Mouse (Mus musculus) thymus, postnatal 10 days (tissue): ENCODE results near the gene Gpr107.

Experiments used
- DNase-seq, 2 experiments: peaks; one replicate each; pipeline ENCODE4 v3.0.0; 2021; ENCODE audit warnings: low spot score in 2 of 2

Gpr107 gene

DNA sequence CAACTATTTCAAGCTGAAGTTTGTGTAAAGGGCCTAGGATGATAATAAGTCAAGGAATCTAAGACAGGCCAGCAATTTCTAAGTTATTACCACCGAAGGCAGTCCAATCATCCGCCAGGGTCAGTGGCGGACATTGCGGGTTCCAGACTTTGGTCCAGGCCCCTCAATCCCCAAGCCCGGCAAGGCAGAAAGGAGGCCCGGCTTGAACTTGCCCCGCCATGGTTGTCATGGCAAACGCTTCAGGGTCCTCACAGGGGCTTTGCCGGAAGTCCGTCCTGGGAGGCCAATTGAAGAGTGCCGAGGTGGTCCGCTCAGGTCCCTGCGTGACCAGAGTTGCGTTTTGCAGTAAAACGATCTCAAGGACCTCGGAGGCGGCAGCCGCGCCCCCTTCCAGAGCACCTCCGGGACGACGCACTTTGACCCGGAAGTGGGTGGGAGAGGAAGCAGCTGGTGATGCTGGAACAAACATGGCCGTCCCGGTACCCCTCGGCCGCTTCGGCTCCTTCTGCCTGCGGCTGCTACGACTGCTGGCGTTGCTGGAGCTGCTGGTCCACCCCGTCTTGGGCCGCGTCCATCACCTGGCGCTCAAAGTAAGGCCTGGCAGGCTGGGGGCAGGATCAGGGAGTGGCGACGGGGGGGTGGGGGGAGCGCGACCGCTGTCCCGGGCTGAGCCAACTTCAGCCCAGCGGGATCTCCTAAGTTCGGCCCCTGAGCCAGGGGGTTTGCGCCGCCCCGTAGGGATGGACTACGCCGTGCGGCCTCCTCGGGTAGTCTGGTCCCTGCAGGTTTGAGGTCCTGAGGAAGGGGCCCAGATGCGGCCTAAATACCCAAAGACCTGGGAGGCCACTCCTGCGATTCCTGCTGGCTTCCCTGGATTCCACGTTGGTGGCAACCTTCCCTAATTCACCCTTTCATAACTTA, at the start of gene Gpr107:
Gene Gpr107, plus strand, starts transcription at position 425 of the 921 bp plus-strand sequence.
- peak; percentile 77 to 79 for DNase-seq

GRCm38 (mm10) chr2:31103321-31103720, 48.8 kb upstream of the Gpr107 start:
- DNase-seq: no peak

- DNase-seq: no peak
Measured at GRCm38 (mm10) chr2:31105279-31105678, 46.8 kb upstream of the Gpr107 start.

DNA sequence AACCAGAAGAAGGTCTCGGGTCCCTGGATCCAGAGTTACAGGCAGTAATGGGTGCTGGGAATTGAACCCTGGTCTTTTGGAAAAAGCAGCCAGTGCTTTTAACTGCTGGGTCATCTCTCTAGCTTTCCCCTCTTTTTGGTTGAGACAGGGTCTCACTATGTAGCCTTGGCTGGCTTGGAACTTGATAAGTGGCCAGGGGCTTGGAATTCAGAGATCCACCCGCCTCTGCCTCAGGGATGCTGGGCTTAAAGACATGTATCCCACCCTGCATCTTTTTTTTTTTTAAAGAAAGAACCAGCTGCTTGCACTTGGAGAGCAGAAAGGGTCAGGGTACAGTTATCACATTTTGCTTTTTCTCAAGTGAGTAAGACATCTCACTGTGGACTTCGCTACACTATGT, 46.1 kb upstream of the Gpr107 start:
- DNase-seq: no peak

- no peak for DNase-seq
Measured at GRCm38 (mm10) chr2:31106621-31107320, 45.3 kb upstream of the Gpr107 start.

GRCm38 (mm10) chr2:31108186-31108585, 43.9 kb upstream of the Gpr107 start:
- no peak for DNase-seq

GRCm38 (mm10) chr2:31109960-31110548, 42.1 kb upstream of the Gpr107 start:
- no peak for DNase-seq

GRCm38 (mm10) chr2:31111685-31112084, 40.4 kb upstream of the Gpr107 start:
- no peak for DNase-seq

GRCm38 (mm10) chr2:31114205-31114604, 37.9 kb upstream of the Gpr107 start:
- no peak for DNase-seq

DNA sequence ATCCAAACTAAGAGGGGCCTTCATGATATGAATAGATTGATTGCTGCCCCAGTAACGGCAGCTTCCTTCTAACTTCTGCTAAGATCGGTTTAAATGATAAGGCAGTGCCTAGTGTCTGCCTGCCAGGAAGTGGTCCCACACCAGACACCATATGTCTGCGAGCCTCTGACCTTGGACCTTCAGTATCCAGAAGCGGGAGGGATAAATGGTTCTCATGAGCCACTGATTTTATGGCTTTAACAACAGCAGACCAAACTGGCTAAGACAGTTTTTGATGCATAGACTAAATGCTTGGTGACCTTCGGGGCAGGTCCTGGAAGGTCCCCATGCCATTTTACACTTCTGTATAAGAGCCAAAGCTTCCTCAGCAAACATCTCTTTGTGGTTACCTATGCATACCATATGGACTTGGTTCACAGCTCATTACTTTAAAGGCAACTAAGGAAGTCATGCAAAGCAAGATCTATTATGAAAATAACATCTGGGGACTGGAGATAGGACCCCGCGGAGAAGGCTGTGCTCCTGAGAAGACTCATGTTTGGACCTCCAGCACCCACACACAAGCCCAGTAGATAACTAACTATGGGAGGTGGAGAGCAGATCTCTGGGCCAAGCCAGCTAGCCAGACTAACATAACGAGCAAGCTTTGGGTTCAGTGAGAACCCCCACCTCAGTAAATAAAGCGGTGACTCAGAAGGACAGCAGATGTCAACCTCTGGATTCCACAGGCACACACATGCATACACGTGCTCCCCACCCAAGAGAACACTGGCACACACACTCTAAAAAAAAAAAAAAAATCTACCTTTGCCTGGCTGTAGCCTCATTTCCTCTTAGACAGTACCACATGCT, 36.8 kb upstream of the Gpr107 start:
- peak in 1 of 2 experiments; percentile 29 for DNase-seq

- peak; percentile 75 to 81 for DNase-seq
Measured at GRCm38 (mm10) chr2:31115943-31116731, 36.0 kb upstream of the Gpr107 start.

GRCm38 (mm10) chr2:31118211-31118610, 33.9 kb upstream of the Gpr107 start:
- no peak for DNase-seq

DNA sequence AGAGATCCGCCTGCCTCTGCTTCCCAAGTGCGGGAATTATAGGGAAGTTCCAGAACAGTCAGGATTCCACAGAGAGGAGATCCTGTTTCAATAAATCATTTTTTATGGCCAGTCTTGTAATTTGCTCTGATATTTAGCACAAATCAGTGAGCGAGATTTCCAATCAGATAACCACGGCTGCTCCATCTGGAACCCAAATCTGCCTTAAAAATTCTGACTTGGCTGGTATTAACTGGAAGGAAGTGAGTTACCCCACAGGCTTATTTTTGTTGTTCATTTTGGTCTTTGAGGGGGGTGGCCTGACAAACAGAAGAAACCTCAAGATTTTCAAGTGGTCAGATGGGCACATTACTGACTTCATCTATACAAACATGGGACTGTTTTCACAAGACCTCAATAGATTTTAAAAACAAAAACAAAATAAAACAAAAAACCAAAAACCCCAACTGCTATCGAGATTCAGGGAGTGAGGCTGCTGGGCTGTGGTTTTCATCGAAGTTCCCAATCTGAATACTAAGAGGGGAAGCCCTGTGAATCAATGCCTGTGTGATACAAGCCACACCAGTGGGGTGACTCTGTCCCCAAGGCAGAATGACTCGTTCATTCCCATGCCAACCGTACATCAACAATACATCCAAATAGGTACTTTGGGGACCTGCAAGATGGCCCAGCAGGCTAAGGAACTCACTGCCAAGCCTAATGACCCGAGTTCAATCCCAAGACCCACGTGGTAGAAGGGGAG, 33.3 kb upstream of the Gpr107 start:
- DNase-seq: no peak

DNA sequence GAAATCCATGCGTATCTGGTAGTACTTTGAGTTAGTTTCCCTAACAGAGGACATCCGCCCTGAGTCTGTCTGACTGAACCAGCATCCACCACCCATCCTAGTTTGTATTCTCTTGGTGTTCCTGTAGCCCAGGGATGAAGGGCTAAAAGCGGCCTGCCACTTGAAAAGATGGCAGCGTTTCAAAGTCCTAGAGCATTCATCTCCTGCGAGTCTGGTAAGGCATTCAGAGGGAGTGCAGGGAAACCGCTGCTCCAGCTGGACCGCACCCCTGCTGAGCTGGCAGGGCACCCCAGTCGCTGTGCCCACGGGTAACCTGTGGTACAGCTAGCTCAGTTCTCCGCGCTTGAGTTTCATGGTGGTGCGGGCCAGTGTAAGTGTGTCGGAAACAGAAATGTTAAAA, 32.3 kb upstream of the Gpr107 start:
- no peak for DNase-seq

DNA sequence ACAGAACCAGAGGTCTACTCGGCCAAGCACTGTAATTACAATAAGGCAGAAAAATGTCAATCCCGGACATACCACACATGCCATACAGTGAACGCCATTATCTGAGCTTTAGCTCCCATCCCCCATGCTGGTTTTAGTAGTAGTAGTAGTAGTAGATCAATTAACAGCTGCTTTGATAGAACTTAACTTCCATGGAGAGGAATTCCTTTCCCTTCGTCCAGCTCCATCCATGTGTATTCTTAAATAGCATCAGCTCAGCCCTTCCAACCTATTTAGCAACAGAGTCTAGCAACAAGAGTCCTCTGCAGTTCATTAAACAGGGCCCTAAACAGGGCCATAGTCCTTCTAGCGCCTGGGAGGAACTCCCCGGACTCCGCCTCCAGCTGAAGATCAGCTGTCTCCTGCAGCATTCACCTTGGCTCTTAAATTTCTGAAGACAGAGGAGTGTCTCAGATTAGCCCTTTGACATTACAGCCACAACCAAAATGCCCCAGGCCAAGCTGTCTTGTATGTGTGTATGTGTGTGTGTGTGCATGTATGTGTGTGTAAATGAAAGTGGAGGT, 30.9 kb upstream of the Gpr107 start:
- no peak for DNase-seq

DNA sequence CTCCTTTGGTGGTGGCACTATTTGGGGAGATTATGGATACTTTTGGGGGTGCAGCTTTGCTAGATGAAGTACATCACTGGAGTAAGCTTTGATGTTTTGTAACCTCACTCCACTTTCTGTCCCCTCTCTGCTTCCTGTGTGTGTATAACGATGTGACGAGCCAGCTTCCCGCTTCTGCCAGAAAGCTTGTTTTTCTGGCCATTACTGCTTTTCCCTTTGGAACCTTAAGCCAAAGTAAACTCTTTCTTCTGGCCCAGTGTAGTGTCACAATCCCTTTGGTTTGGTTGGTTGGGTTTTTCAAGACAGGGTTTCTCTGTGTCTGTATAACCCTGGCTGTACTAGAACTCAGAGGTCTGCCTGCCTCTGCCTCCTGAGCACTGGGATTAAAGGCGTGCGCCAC, 29.3 kb upstream of the Gpr107 start:
- DNase-seq: no peak

GRCm38 (mm10) chr2:31123493-31123892, 28.6 kb upstream of the Gpr107 start:
- no peak for DNase-seq

GRCm38 (mm10) chr2:31124694-31125093, 27.4 kb upstream of the Gpr107 start:
- DNase-seq: no peak

DNA sequence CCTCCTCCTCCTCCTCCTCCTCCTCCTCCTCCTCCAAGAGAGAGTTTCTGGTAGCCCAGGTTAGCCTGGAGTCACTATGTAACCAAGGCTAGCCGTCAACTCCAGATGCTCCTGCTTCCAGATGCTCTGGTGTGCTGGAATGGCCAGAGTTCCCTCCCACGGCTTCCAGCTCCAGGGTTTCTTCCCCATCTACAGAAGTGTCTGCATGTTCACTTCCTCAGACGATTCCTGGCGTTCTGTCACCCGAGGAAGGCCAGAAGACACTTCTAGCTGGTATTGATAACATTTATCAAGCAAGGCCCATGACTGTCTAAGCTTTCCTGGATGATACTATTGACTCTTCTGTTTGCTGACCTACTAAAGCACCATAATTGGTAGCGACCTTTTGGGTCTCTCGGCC, 27.0 kb upstream of the Gpr107 start:
- DNase-seq: no peak

- no peak for DNase-seq
Measured at GRCm38 (mm10) chr2:31126048-31126447, 26.1 kb upstream of the Gpr107 start.
